Mouse (Mus musculus): ENCODE results near the gene Gm30191.
A peak's percentile ranks its signal among the peaks of the same experiment; 100 is the strongest.
"Not testable (repeated sequence)": the region's sequence is repeated elsewhere in the genome, so short reads cannot be mapped to it uniquely, and the experiment has no call there.

The Gm30191 gene

GRCm38 (mm10) chr4:134287168-134287564 lies 40.4 kb downstream of the Gm30191 start:
- DNase-seq (ENCODE audit: low spot score in 2 of 2): peak; percentile 93 to 94

DNA sequence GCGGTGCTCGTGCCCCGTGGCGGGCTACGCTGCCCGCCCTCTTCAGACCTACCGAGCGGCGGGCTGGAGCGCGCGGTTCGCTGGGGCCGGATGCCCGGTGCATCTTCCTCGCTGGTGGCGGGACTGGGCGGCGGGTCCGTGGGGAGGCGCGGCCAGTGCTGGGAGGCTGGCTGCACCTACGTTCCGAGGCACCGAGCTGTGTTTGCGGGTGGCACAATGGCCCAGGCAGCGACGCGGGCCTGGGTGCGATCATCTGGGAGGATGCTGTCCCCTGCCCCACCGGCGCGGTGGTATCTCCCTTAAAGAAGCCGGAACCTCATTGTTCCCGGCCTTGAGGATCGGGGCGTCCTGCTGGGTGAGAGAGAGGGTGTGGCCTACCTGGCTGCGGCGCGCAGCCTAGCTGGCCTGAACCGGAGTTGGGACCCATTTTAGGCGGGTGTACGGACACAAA lies 40.9 kb downstream of the Gm30191 start, which contains the start of gene Pdik1l:
TSS of gene Pdik1l (minus strand) at position 321 of the 451 bp plus-strand sequence.
- DNase-seq (ENCODE audit: low spot score in 2 of 2): peak; percentile 77 to 83

GRCm38 (mm10) chr4:134288397-134289256 lies 41.9 kb downstream of the Gm30191 start:
- no peak for DNase-seq (ENCODE audit: low spot score in 2 of 2)

GRCm38 (mm10) chr4:134292067-134292466 lies 45.3 kb downstream of the Gm30191 start:
- DNase-seq (ENCODE audit: low spot score in 2 of 2): peak; percentile 44 to 66

DNA sequence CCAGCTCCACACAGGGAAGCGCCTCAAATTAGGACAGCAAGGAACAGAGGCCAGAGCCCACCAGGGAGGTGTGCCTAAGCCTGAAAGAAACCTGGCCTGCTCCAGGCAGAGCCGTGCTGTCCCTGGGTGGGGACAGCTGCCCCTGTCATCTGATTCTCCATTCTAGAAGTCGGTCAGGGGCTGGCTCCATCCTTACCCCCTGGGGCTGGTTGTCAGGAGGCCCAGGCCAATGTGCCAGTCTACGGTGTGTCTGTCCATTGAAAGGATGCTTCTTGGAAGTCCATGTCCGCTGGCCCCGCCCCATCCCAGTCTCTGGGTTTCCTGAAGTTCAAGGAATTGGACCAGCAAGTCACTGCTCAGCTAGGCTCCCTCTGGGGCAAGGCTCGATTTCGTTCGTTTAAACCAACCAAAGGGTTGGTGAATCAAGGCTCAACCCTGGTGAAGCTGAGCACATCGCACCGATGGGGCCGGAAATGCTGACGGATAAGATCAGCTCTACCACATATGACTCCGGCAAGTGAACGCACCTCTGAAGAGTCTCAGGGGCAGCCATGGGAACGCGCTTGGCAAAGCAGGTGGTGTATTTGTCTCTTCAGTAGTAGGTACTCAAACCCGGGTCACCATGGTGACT lies 46.4 kb downstream of the Gm30191 start:
- DNase-seq (ENCODE audit: low spot score in 2 of 2): no peak

DNA sequence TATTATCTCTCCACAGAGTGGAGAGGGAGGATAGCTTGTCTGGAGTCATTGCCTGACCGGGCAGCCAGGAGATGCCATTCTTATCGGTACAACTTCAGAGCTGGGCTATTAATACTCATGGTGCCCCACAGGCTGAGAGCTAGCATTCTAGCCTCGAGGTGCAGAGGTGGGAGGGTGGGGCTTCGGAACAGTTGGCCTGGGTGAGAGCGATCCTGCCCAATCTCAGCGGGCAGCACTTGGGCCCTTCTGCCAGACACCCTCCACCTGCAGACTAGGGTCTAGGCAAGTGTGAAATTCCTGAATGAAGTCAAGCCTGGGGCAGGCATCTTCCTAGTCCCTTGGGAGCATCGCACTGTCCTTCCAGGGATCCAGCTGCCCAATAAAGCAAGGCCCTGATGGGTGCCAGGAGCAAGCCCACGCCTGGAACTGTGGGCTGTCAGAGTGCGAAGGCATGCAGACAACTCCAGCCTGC lies 47.0 kb downstream of the Gm30191 start:
- no peak for DNase-seq (ENCODE audit: low spot score in 2 of 2)

GRCm38 (mm10) chr4:134296096-134296495 lies 49.4 kb downstream of the Gm30191 start:
- not testable (repeated sequence) for DNase-seq (ENCODE audit: low spot score in 2 of 2)

GRCm38 (mm10) chr4:134296523-134296922 lies 49.8 kb downstream of the Gm30191 start:
- DNase-seq (ENCODE audit: low spot score in 2 of 2): no peak

- DNase-seq (ENCODE audit: low spot score in 2 of 2): no peak
Observed at GRCm38 (mm10) chr4:134297369-134297768, 50.6 kb downstream of the Gm30191 start.

- DNase-seq (ENCODE audit: low spot score in 2 of 2): no peak
Observed at GRCm38 (mm10) chr4:134298626-134299497, 52.1 kb downstream of the Gm30191 start.

- no peak for DNase-seq (ENCODE audit: low spot score in 2 of 2)
Observed at GRCm38 (mm10) chr4:134299498-134299810, 52.7 kb downstream of the Gm30191 start.
